Mouse (Mus musculus) kidney, adult 2 months (tissue): ENCODE data around the gene Rbm20.

Source experiments
- CTCF ChIP-seq: fragments of 200-500 bp; conservative IDR thresholded peaks from 2 replicates; pipeline ENCODE4 v1.5.1; 2011; ENCODE audit warnings: low read depth, mild to moderate bottlenecking, control low read depth, low read length, moderate library complexity, mixed read lengths; ENCODE audit not compliant: insufficient read depth, insufficient read length
- POLR2A ChIP-seq: fragments of 200-500 bp; IDR thresholded peaks from one replicate; pipeline ENCODE4 v1.6.1; 2011; ENCODE audit warnings: low read depth, low read length, control low read depth

DNA sequence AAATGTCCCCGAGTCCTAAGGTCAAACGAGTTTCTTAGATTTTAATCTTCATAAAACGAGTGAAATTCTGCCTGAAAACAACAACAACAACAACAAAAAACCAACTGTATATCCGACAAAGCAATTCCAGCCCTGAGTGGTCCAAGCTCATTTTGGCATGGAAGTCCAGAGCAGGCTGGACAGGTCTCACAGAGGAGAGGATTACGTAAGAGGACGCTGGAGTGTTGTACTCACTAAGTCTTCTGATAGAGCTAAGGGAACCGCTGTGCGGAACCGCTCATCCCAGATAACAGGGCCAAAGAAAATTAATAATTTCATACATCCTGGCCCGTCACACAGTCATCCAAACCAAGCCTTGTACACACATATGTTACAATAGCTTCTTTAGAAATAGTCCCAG, 120.7 kb downstream of the Rbm20 start:
- TF ChIP-seq CTCF, result no peak
- no peak for TF ChIP-seq POLR2A
